Mouse (Mus musculus) sigmoid colon, adult 10 weeks (tissue): ENCODE measurements around the gene Olfr1410. TPM values are rescaled to one million over a fixed set of nuclear protein-coding genes. Genes with fewer than 3 reads are reported as not detected.

Source experiments
- polyA plus RNA-seq: library from polyadenylated mRNA; stranded (reverse); fragments of 350-450 nt; fragmentation: Illumina TruSeq; extraction: RNeasy Lipid Tissue Mini Kit (QIAGEN cat#74804); gene quantifications from one replicate; pipeline ENCODE4 v1.2.3, GENCODE M21; 2014; ENCODE audit warnings: low read depth, low replicate concordance

Gene Olfr1410
- not detected for polyA plus RNA-seq

GRCm38 (mm10) chr1:92605482-92605881 lies at the start of gene Olfr1410:
TSS of gene Olfr1410 (plus strand) at chr1:92605782.

DNA sequence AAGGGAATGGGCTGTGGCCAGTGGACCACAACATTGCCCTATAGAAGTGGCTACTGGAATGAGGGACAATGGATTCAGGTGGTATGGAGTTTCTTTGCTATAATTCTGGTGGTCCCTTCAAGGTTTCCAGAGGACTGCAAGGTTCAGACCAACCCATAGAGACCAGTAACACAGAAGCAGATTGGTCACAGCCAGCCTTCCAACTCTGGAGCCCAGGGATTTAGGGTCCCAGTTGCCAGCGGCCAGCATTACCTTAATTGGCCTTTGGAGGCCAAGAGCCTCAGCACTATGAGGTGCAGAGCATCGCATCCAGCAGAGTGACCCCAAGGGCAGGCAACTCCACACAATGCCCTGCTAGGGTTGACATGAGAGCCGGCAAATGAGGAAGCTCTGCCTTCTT lies 34.6 kb upstream of the Olfr1410 start, which contains the start of gene Olfr1413:
TSS of gene Olfr1413 (plus strand) at position 301 of the 400 bp plus-strand sequence.

GRCm38 (mm10) chr1:92585479-92585878 lies 20.1 kb upstream of the Olfr1410 start, which contains the start of gene Olfr1412:
TSS of gene Olfr1412 (plus strand) at chr1:92585779.

GRCm38 (mm10) chr1:92594111-92594510 lies 11.5 kb upstream of the Olfr1410 start, which contains the start of gene Olfr1411:
TSS of gene Olfr1411 (plus strand) at chr1:92594411.

DNA sequence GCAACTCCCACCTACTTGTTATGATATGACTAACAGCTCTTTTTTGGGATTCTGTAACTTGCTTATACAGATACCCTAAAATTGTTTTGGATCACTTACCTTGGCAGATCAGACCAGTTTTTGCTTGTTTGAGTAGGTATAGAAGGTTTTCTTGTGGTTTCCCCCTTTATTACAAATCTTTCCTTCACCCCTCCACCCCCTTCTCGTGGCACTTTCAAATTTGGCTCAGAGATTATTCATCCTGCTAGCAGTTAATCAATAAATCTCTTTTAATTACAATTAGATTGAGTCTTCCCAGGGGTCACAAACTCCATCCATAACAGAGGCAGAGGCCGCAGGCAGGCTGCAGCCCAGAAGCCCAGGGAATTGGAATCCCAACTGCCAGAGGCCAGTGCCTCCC lies 11.9 kb downstream of the Olfr1410 start, which contains the start of gene Olfr12:
TSS of gene Olfr12 (plus strand) at position 301 of the 400 bp plus-strand sequence.

GRCm38 (mm10) chr1:92641514-92642272 lies 36.1 kb downstream of the Olfr1410 start, which contains the start of gene Cops9:
TSS of gene Cops9 (minus strand) at chr1:92641985.

GRCm38 (mm10) chr1:92648673-92649072 lies 43.1 kb downstream of the Olfr1410 start, which contains the start of gene Otos:
TSS of gene Otos (minus strand) at chr1:92648841.

Other genes with a start within 250 kb of the Olfr1410 start
- gene Ndufa10, start 131.9 kb upstream of the Olfr1410 start, polyA plus RNA-seq = 128 TPM
- gene Olfr1416, start 120.7 kb upstream of the Olfr1410 start, polyA plus RNA-seq = not detected
- not detected for gene Olfr1415, start 109.7 kb upstream of the Olfr1410 start, polyA plus RNA-seq
- not detected for gene Olfr1414, start 87.1 kb upstream of the Olfr1410 start, polyA plus RNA-seq
- gene Olfr1413, start 34.5 kb upstream of the Olfr1410 start, polyA plus RNA-seq = not detected
- gene Olfr1412, start 20.0 kb upstream of the Olfr1410 start, polyA plus RNA-seq = not detected
- gene Olfr1411, start 11.4 kb upstream of the Olfr1410 start, polyA plus RNA-seq = not detected
- not detected for gene Olfr12, start 12.0 kb downstream of the Olfr1410 start, polyA plus RNA-seq
- gene Cops9, start 36.2 kb downstream of the Olfr1410 start, polyA plus RNA-seq = 68.7 TPM
- gene Otos, start 43.1 kb downstream of the Olfr1410 start, polyA plus RNA-seq = not detected
- gene Gpc1, start 225.9 kb downstream of the Olfr1410 start, polyA plus RNA-seq = 0.50 TPM